Mouse (Mus musculus) myocyte (in vitro differentiated cells): ENCODE measurements around the gene Ruvbl1. TPM values are rescaled to one million over a fixed set of nuclear protein-coding genes. Genes with fewer than 3 reads are reported as not detected.

ENCODE experiments used
- H3K27me3 ChIP-seq: one replicate; pipeline ENCODE4 v1.6.1; 2011; ENCODE audit not compliant: control insufficient read depth, insufficient read depth, insufficient read length
- H3K36me3 ChIP-seq: one replicate; pipeline ENCODE4 v1.6.1; 2011; ENCODE audit not compliant: control insufficient read depth, insufficient read depth
- H3K4me2 ChIP-seq: one replicate; pipeline ENCODE4 v1.6.1; 2011; ENCODE audit warnings: low read depth, control low read depth
- H3K4me3 ChIP-seq: one replicate; pipeline ENCODE4 v1.5.1; 2011; ENCODE audit warnings: mild to moderate bottlenecking, control low read depth, moderate library complexity
- H3K79me2 ChIP-seq: one replicate; pipeline ENCODE4 v1.6.1; 2011; ENCODE audit not compliant: control insufficient read depth, insufficient read depth
- H3ac ChIP-seq: one replicate; pipeline ENCODE4 v1.6.1; 2011; ENCODE audit not compliant: control insufficient read depth, insufficient read length
- CEBPB ChIP-seq: IDR thresholded peaks from 2 replicates; pipeline ENCODE4 v1.6.1; 2011; ENCODE audit warnings: mild to moderate bottlenecking, moderate library complexity; ENCODE audit not compliant: poor library complexity, insufficient read depth, severe bottlenecking
- E2F4 ChIP-seq: IDR thresholded peaks from one replicate; pipeline ENCODE4 v1.6.1; 2011; ENCODE audit warnings: mild to moderate bottlenecking, control low read depth, moderate library complexity; ENCODE audit not compliant: insufficient read depth
- MAX ChIP-seq: IDR thresholded peaks from one replicate; pipeline ENCODE4 v1.6.1; 2011; ENCODE audit warnings: low read depth, mild to moderate bottlenecking, control low read depth
- MYOD1 ChIP-seq, 3 experiments: IDR thresholded peaks; one replicate each; pipeline ENCODE4 v1.6.1; 2011; ENCODE audit warnings: control low read depth in 2 of 3, low read depth in 2 of 3, mild to moderate bottlenecking in 2 of 3, moderate library complexity in 1 of 3; ENCODE audit not compliant: insufficient read length in 2 of 3, control insufficient read depth in 1 of 3
- MYOG ChIP-seq, 3 experiments: IDR thresholded peaks; one replicate each; pipeline ENCODE4 v1.6.1; 2011; ENCODE audit warnings: control low read depth in 2 of 3, low read depth in 2 of 3, mild to moderate bottlenecking in 2 of 3; ENCODE audit not compliant: insufficient read length in 2 of 3, control insufficient read depth in 1 of 3, insufficient read depth in 1 of 3
- POLR2A ChIP-seq: IDR thresholded peaks from one replicate; pipeline ENCODE4 v1.6.1; 2011; ENCODE audit warnings: low read depth, mild to moderate bottlenecking, control low read depth, moderate library complexity; ENCODE audit not compliant: insufficient read length
- POLR2AphosphoS2 ChIP-seq: IDR thresholded peaks from one replicate; pipeline ENCODE4 v1.6.1; 2011; ENCODE audit warnings: low read depth, control low read depth; ENCODE audit not compliant: insufficient read length
- REST ChIP-seq: IDR thresholded peaks from one replicate; pipeline ENCODE4 v1.6.1; 2011; ENCODE audit warnings: mild to moderate bottlenecking, control low read depth, moderate library complexity; ENCODE audit not compliant: insufficient read depth, insufficient read length
- SRF ChIP-seq: IDR thresholded peaks from one replicate; pipeline ENCODE4 v1.6.1; 2011; ENCODE audit warnings: low read depth; ENCODE audit not compliant: control insufficient read depth, insufficient read length
- TCF12 ChIP-seq: IDR thresholded peaks from one replicate; pipeline ENCODE4 v1.6.1; 2011; ENCODE audit warnings: mild to moderate bottlenecking, control low read depth; ENCODE audit not compliant: poor library complexity, insufficient read depth, severe bottlenecking
- TCF3 ChIP-seq: IDR thresholded peaks from one replicate; pipeline ENCODE4 v1.6.1; 2011; ENCODE audit warnings: low read depth, control low read depth; ENCODE audit not compliant: insufficient read length
- USF1 ChIP-seq: IDR thresholded peaks from one replicate; pipeline ENCODE4 v1.6.1; 2011; ENCODE audit warnings: low read depth, mild to moderate bottlenecking, control low read depth, moderate library complexity
- polyA plus RNA-seq: library from polyadenylated mRNA; unstranded; fragments of >200 nt; fragmentation: generic; extraction: Trizol; gene quantifications from one replicate; pipeline ENCODE4 v1.2.1, GENCODE M21; 2012; ENCODE audit warnings: missing spikeins

The Ruvbl1 gene
- 58.6 TPM for polyA plus RNA-seq

DNA sequence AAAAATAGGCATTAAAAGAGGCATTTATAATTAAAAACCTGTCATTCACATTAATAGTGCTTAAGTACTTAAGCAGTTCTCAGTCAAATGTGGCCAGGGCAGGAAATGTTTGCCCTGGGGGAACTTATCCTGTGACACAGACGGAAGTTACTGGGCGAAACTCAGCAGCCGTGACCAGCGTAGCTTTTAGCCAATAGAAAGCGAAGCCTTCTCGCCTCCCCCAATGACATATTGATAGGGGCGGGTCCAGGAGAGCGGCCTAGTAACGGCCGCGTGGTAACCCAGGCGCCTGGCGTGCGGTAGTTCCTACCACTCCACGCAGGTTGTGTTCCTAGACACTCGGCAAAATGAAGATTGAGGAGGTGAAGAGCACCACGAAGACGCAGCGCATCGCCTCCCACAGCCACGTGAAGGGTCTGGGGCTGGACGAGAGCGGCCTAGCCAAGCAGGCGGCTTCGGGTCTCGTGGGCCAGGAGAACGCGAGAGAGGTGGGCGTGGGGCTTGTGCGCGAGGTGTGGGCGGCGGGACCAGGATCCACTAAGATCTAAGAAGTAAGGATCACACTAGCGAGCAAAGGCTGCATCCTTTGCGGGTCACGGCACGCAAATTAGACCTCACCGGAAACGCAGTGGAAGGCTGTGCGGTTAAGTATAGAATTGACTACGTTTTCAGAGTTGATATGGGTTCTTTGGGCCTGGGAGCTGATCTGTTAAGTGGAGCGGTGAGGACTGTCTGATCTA lies at the start of gene Ruvbl1:
Gene Ruvbl1 (plus strand): TSS at position 229 of the 740 bp plus-strand sequence.
- peak within 1 kb of the TSS; percentile 57 for H3K4me3 ChIP-seq
- peak within 1 kb of the TSS; percentile 75 for H3ac ChIP-seq
- no peaks in the 10 kb centered on the region for H3K27me3 ChIP-seq
- peak within 1 kb of the TSS; percentile 88 for H3K4me2 ChIP-seq
- H3K79me2 ChIP-seq, result peaks cover 16% of the 10 kb centered on the region
- TF ChIP-seq MYOD1 (IDR thresholded peaks at IDR 0.05; ENCODE audit: control insufficient read depth in 1 of 3, insufficient read length in 2 of 3, low read depth in 2 of 3), result no peak
- TF ChIP-seq CEBPB, result no peak
- TF ChIP-seq TCF12, result no peak
- TF ChIP-seq POLR2AphosphoS2, result no peak
- no peak for TF ChIP-seq USF1
- TF ChIP-seq SRF, result no peak
- TF ChIP-seq MYOG (IDR thresholded peaks at IDR 0.05; ENCODE audit: control insufficient read depth in 1 of 3, insufficient read depth in 1 of 3, insufficient read length in 2 of 3, low read depth in 2 of 3), result peak in 1 of 3 experiments; percentile 7
- TF ChIP-seq POLR2A, result peak; percentile 51
- TF ChIP-seq TCF3, result no peak
- TF ChIP-seq REST, result no peak
- no peak for TF ChIP-seq E2F4
- no peak for TF ChIP-seq MAX
- H3K36me3 ChIP-seq, result peaks cover 7% of the 10 kb centered on the region

DNA sequence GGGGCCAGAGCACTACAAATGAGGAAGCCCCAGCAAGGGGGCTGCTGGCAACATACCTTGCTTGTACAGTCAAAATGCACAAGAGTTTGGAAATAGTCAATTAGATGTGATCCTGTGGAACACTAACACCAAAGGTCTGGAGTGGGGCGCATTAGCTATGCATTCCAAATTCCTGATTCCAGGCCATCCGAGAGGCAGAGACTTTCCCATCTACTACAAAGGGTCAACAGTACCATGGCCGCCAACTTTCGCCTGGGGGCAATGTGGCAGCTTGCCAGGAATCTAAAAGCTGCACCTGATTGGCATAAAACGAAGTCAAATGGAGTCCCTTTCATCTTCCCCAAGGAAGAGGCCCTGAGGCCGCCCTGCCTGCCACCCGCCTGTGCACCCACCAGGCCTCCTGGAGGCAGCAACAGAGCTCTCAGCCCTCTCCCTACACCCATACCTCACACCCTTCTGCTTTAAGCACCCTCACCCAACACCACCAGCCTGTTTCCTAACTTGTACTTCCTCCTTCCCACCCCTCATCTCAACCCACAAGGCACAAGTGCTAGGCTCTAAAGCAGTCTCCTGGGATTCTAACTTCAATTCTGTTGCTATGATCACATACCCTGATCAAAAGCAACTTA lies 49.0 kb upstream of the Ruvbl1 start:
- H3K4me3 ChIP-seq, result no peak overlapping the region
- TF ChIP-seq USF1 (no peak), E2F4 (no peak), POLR2A (no peak), TCF3 (no peak), POLR2AphosphoS2 (no peak), MYOG (IDR thresholded peaks at IDR 0.05; ENCODE audit: control insufficient read depth in 1 of 3, insufficient read depth in 1 of 3, insufficient read length in 2 of 3, low read depth in 2 of 3) (no peak), SRF (no peak), MYOD1 (IDR thresholded peaks at IDR 0.05; ENCODE audit: control insufficient read depth in 1 of 3, insufficient read length in 2 of 3, low read depth in 2 of 3) (no peak), TCF12 (no peak), REST (no peak), CEBPB (no peak), MAX (no peak)
- H3K36me3 ChIP-seq, result no peaks in the 10 kb centered on the region
- no peak overlapping the region for H3ac ChIP-seq
- H3K27me3 ChIP-seq, result no peaks in the 10 kb centered on the region
- no peaks in the 10 kb centered on the region for H3K79me2 ChIP-seq
- H3K4me2 ChIP-seq, result no peak overlapping the region

DNA sequence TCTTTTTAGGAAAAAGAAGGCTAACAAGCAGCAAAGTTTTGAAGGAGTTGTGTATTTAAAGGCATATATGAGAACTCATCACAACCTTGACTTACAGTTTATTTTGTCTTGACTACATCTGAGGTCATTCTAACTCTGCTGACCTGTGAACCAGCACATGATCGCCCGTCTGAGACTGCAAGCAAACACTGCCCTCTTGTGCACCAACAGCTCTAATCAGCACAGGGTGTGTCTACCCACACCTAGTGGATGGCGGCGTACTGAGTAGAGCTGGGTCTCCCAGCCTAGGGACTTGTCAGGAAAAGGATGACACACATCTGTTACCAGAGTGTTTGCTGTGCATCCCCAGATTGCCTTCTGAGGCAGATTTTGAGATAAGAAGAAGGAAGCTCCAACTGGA lies 34.0 kb upstream of the Ruvbl1 start:
- Histone ChIP-seq H3K4me3 (no peak overlapping the region), H3K4me2 (no peak overlapping the region), H3K27me3 (no peaks in the 10 kb centered on the region), H3K36me3 (no peaks in the 10 kb centered on the region), H3K79me2 (no peaks in the 10 kb centered on the region), H3ac (no peak overlapping the region)
- TF ChIP-seq E2F4 (no peak), POLR2A (no peak), USF1 (peak; percentile 40)

DNA sequence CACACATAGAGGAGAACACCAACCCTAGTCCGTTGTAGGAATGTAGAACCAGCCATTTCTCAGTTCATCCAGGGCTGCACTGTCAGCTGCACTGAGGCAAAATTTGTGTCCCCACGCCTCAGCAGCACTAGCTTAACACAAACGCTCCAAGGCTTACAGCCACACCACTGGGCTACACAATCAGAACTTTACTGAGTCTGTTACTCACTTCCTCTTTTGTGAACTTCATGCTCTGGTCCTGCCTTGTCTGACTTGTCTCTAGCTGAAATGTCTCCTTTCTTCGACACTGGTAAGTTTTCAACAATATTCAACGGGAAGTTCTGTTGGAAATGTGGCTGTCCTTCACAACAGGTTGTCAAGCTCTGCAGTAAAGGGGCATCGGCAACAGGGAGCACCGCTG lies 29.6 kb upstream of the Ruvbl1 start:
- Histone ChIP-seq H3K4me3 (no peak overlapping the region), H3K27me3 (no peaks in the 10 kb centered on the region), H3K36me3 (no peaks in the 10 kb centered on the region), H3ac (no peak overlapping the region), H3K79me2 (no peaks in the 10 kb centered on the region), H3K4me2 (no peak overlapping the region)
- TF ChIP-seq MYOD1 (IDR thresholded peaks at IDR 0.05; ENCODE audit: control insufficient read depth in 1 of 3, insufficient read length in 2 of 3, low read depth in 2 of 3) (no peak), SRF (no peak), POLR2A (no peak), POLR2AphosphoS2 (no peak), MAX (no peak), TCF12 (no peak), USF1 (no peak), MYOG (IDR thresholded peaks at IDR 0.05; ENCODE audit: control insufficient read depth in 1 of 3, insufficient read depth in 1 of 3, insufficient read length in 2 of 3, low read depth in 2 of 3) (no peak), TCF3 (no peak), REST (no peak), E2F4 (no peak), CEBPB (no peak)
